Mouse (Mus musculus): ENCODE data around the gene Selenoi.
"Not testable (repeated sequence)": the region's sequence is repeated elsewhere in the genome, so short reads cannot be mapped to it uniquely, and the experiment has no call there.

The Selenoi gene

DNA sequence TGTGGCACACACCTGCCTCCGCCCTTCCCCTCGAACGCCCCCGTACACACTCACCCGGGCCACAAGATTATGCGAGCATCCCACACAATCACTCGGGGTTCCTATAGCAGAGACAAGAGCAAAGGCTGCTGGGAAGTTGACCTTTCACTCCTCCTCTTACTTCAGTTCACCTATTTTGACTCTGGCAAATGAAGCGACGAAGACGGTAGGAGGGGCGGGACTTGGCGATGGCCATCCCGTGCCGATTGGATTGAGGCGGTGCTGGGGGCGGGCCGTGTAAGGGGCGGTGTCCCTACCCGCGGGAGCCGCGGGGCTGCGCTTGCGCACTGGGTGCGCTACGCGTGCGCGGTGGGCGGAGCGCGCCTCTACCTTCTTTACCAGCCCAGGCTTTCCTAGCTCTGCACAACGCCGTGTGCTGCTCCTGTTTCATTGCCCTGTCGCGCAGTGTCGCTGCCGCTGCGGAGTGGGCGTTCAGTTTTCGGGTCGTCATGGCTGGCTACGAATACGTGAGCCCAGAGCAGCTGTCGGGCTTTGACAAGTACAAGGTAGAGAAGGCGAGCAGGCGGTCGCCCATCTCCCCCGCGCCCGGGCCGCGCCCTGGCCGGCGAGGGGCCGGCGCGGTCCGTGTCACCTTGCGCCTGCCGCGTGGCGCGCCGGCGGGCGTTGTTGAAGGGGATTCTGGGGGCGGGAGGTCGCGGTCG is at the start of gene Selenoi:
Gene Selenoi (plus strand): TSS at position 311 of the 701 bp plus-strand sequence.
- DNase-seq: peak; percentile 99

DNA sequence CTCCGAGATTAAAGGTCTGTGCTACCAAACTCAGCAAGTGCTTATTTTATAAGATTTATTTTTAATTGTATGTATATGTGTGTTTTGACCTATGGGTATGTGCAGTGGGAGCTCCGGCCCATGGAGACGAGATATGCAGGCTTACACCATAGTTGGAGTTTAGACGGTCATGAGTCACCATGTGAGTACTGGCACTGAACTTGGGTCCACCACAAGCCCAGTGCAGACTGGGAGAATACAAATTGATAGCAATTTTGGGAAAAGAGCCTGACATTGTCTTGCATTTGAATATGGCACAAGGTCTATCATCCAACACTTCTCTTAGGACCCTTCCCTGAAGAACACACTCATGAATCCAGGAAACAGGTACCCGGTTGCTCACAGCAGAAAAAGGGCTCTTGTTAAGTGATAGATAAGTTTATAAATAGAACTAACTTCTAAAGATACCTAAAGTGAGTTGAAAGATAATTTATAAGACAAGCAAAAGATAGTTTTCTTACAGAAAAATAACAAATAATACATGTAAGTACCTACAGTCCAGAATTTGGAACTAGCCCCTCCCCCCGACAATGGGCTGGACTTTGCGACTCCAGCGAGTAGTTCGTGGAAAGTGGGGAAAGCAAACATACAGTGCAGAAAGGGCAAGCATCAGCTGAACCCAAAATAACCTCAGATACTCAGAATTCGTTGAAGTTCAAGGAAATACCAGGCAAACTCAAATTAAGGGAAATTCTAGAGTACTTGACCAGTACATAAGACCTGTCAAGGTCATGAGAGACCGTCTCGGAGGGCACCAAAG is 44.5 kb upstream of the Selenoi start:
- DNase-seq: no peak

DNA sequence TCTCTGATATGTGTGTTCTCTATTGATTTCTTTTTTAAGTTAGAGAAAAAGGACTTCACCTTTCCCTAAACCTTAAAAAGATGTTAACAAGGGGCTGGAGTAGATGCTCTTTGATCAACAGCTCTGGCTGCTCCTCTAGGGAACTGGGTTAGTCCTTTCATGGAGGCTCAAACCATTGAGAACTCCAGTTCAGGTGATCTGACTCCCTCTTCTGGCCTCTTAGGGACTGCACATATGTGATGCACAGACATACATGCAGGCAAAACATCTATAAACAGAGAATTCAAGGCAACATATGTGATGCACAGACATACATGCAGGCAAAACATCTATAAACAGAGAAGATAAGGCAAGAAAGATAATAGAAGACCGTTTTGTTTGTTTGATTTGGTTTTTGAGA is 39.9 kb upstream of the Selenoi start:
- no peak for DNase-seq

DNA sequence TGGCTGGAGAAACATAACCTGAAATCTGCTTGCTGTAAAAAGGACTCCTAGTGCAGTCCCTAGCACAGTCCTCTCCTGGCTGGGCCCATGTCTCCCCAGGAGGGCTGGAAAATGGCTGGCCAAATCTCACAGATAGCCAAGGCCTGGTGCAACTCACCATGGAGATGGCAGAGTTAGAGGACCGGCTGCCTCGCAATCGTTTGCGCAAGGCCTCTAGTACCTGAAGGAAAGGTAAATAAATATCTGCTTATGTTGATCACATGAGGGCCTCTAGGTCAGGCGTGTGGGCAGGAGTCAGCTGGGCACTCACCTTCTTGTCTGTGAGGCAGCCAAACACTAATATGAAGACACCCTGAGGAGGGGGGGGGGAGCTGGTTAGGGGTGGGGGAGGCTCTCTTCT is 37.0 kb upstream of the Selenoi start:
- DNase-seq: no peak

DNA sequence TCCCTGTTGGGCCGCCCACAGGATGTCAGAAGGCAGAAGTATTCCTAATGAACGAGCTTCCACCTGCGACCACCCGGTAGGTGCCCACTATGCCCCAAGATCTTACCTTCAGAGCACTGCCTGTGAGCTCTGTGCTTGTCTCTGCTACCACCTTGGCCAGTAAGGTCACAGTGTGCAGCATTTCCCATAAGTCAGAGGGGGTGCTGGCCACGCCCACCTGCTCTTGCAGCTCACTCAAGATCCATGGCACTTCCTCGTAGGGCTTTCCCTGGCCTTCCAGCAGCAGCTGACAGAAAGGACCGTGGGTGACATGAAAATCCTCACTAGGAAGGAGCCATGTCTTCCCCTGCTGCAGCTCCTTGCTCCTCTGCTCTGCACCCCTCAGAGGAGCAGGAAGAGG is 34.1 kb upstream of the Selenoi start:
- no peak for DNase-seq

DNA sequence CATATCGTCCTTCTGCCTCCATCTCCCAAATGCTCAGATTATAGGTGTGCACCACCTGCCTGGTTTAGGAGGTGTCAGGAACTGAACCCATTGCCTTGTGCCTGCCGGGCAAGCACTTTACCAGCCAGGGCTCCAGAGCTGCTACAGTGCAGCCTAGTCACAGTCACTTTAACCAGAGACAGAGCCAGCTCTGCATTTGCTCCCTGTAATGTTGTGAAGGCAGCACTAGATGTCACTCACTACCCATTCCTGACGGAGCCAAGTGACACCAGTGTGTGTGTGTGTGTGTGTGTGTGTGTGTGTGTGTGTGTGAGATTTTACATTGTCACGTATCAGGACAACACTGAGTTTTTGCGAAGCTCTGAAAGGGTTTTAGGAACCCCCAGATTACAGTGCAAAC is 30.9 kb upstream of the Selenoi start:
- DNase-seq: peak; percentile 45

DNA sequence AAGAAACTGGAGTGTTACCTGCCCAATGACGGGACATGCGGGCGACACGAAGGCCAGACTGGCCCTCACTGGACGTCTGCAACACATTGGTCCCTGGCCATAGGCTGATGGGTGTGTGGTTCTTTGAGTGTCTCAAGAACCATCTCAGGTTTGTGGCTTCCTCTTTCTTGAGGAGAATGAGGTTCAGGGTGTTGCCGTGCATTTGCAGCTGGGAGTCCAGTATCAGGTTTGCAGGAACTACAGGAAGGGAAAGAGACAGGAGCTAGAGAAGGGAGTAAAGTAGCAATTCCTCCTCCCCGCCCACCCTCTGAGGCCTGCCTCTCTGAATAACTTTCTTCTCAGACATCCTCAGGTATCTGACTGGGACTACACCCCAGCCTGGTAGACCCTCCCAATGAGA is 30.2 kb upstream of the Selenoi start:
- no peak for DNase-seq

DNA sequence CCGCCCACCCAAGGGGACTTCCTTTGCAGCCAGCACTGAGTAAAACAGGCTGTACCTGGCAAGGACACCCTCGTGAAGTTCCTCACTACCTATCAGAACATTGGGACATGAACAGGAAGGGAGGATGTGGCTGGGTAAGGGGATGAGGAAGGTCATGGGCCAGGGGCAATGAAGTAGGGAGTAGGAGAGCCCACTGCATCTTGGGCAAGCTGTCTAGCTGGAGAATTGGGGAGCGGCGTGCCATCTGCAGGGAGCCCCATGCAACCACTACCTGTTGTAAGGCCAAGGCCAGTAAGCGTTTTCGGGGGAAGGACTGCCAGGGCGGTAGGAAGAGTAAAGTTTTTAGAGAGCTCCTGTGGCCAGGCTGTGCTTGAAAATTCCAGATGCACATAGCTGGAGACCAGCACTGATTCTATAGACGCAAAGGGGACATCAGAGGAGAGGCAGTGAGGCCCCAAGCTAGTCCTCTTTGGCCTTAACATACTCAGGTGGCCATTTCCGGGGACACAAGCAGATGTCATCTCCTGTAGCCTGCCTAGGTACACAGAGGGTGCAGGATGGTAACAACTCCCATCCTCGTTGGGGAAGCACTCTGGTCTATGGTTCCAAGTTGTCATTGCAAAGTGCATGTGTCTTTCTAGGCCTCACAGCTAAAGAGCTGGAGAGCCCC is 29.0 kb upstream of the Selenoi start:
- DNase-seq: no peak

DNA sequence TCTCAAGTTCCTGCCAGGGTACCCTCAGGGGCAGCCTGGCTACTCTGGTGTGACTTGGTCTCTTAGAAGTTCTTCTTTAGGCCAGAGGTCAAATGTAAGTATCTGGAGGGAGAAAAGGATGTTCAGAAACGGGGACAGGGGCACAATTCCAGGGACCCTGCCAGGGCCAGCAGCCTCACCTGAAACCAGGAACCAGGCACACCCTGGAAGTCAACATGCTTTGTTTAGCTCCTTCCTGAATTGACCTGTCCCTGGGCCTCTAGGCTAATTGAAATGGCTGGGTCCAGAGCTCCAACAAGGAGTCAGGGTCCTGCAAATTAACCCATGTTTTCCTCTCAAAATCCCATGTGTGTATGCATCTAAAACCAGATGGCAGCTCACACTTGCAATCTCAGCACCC is 27.9 kb upstream of the Selenoi start:
- no peak for DNase-seq

DNA sequence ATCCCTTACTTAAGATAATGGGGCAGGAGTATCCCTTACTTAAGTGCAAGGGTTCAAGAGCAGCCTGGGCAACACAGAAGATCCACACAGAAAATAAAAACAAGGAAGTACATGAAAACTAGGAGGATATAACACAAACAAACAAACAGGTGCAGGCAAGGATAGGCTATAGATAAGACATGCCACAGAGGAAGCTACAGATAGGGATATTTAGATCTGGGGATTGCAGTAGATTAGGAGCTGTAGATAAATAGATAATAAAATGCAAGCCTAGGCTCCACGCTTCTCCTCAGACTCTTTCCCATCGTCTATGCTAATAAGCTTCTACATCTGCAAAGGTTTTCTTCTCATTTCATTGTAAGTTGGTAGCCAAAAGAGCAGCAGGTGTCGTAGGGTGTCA is 27.3 kb upstream of the Selenoi start:
- no peak for DNase-seq

DNA sequence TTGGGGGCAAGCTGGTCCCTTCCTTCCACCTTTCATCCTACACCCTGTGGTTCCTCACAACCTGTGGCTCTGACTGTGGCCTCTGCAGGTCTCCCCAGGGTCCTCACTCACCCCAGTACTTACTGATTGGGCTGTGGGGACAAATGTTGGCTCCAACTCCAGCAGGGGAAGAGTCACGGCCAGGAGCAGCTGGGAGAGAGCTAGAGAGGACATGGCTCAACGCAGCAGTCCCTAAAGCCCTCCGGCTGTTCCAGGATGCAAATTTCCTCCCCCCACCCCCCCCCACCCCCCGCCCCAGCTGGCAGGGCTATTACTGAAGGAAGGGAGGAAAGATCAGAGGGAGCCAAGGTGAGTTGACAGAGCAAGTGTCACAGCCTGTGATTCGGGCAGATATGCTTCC is 26.9 kb upstream of the Selenoi start, which contains the start of gene Adgrf3:
Gene Adgrf3 (minus strand): TSS at position 230 of the 400 bp plus-strand sequence.
- no peak for DNase-seq

DNA sequence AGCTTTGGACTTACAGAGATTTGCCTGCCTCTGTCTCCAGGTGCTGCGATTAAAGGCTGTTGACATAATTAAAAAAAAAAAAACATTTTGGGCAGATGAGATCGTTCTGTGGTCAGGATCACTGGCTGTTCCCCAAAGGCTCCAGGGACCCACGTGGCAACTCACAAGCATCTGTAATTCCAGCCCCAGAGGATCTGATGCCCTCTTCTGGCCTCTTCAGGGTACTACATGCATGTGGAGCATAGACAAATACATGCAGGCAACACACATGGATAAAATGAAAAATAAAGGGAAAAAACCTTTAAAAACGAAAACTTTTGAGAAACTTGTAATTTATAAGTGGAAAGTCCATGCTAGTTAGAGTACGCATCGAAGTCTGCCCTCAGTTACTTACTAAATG is 25.1 kb upstream of the Selenoi start:
- peak; percentile 19 for DNase-seq

DNA sequence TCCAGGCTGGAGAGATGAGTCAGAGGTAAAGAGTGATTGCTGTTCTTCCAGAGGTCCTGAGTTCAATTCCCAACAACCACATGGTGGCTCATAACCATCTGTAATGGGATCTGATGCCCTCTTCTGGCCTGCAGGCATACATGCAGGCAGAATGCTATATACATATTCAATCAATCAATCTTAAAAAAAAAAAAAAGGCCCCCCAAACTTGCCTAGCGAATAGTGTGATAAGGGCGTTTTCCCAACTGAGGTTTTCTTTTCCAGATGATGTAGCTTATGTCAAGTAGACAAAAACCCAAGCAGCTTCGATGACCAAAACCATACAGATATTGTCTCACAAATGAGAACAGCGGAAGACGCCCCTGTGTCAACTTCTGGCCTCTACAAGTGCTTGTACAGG is 21.6 kb upstream of the Selenoi start:
- DNase-seq: not testable (repeated sequence)

DNA sequence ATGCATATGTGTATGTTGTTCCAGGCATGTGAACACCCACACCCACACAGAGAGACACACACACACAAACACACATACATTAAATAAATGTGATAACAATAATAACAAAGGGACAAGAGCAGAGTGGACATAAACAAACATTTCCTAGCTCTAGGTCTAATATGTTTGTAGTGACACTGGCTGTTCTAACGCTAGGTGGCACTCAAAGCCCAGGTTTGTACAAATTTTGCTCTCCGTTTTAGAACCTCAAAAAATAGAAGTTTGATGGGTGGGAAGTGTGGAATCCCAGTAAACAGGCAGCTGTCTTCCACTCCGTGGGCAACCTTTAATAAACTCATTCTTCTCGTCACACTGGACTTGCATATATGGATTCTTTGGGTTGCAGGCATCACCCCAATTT is 17.5 kb upstream of the Selenoi start:
- peak; percentile 64 for DNase-seq

DNA sequence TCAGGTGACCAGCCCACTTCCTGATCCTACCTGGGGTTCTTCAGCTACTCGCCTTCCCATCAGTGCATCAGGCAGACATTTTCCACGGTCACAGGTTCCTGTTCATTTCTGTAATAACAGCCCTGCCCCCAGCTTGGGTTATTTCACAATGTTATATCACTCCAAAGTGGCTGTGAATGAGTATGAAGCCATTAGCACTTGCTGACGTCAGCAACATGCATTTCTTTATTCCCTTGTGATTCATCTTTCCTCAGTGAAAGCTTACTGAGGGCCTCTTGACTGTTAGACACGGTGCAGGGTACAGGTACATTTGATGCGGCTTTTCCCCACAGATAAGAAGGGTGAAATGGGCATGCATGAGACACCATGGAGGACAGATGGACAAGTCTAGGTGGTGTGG is 16.4 kb upstream of the Selenoi start:
- DNase-seq: no peak

DNA sequence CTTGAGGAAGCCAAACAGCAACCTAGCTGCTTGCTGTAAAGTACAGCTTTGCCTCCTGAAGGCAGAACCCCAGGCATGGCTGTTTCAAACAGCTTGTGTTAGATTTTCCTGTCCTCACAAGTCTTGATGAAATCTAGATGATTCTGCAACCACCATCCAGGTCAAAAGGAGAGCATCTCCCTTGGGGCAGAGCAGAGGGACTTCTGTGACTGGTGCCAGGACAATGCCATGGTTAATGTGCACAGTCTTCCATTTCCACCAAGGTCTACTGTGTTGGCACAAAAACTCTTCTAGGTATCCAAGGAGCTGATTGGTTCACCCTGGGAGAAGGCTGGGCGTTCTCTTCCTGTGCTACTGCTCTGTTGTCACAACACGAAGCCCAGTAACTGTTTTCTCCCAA is 12.7 kb upstream of the Selenoi start:
- no peak for DNase-seq

DNA sequence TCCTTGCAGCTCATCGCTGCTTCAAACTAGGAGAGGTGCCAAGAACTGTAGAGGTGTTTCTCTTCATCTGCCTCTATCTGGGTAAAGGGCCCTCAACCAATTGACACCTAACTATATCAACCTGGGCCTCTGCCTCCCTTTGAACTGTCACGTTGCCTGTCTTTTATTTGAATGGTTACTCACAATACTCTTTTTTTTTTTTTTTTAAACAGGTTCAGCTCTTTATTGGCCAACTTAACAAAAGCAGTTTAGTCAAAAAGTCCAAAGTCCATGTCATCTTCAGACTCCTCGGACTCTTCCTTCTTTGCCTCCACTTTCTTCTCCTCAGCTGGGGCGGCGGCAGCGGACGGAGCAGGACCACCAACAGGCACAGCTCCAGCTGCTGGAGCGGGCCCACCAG is 11.7 kb upstream of the Selenoi start:
- no peak for DNase-seq

DNA sequence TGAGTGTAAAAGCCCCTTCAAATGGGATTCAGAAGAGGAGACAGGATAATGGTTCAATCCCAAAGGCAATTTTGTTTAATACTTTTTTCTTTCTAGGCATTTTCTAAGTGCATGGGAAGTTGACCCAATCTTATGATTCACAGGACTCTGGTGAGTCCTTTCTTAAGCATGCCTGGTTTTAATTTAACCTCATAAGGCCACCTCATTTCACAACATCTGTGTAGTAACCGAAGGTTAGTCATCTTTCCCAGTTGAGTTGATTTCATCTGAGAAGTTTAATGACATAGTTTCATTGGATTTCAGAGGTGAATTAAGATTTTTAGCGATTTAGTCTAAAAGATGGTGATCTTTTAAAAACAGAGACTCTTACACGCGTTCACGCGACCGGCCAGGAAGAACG is 9.7 kb upstream of the Selenoi start:
- no peak for DNase-seq

DNA sequence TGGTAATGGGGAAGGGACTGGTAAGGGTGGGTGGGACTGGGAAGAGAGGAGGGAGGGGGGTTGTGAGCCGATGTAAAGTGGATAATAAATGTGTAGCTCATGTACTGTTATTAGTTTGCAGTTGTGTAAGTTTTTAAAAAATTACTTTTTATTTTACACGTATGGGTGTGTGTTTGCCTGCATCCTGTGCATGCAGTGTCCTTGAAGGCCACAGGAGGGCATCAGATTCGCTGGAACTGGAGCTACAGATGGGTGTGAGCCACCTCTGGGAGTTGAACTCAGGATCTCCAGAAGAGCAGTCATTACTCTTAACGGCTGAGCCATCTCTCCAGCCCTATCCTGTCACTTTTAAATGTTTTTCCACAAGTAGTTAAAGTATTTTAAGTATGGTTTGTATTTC is 1.5 kb upstream of the Selenoi start:
- DNase-seq: peak; percentile 17

DNA sequence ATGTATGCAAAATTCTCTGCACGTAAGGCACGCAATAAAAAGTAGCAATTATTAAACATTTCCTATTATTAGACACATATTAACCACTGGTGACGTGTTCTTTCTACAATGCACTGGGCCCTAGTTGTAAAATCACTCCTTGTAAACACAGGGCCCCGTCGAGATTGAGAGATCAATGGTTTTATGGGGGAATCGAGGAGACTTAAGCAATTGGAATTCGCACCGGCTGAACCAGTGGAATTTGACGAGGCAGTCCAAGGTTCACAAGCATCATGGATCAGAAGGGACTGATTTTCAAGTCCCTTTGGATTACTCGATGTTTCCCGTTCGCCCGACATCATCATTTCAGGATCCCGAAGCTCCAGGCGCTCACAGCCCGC is 500 bp upstream of the Selenoi start:
- no peak for DNase-seq

DNA sequence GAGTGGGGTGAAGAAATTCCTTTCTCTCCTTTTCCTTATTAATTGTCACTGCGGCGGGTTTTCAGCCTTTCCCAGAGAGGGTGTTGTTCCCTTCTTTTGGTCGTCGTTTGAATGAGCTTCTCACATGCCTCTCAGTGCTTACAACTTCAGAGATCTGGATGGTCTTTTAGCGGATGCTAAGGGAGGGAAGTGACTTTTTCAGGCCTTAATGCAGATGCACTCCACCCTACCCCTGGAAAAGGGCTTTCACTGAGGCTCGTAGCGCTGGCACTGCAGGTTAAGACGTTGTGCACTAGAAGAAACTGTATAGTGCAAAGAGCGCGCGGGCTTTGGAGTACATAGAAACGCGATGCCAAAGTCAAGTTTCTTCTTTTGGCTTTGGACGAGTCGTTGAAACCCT is 661 bp downstream of the Selenoi start:
- peak; percentile 21 for DNase-seq

DNA sequence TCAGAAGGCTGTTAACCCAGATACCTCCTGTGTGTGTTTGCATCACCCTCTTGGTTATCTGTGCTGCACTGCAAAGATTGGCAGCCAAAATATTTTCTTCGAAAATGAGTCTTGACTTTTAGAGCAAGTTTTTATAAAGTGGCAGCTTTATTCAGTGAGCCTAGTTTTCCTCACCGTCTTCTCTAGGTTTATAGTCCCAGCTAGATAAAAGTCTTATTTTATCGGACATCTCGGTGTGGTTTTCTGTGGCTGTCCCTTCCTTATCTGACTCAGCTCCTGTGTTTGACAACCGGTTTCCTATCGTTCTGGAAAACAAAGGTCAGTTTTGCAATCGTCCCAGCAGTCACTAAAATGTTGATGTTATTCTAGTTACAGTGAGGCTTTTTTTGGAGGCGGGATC is 1.6 kb downstream of the Selenoi start:
- DNase-seq: no peak

DNA sequence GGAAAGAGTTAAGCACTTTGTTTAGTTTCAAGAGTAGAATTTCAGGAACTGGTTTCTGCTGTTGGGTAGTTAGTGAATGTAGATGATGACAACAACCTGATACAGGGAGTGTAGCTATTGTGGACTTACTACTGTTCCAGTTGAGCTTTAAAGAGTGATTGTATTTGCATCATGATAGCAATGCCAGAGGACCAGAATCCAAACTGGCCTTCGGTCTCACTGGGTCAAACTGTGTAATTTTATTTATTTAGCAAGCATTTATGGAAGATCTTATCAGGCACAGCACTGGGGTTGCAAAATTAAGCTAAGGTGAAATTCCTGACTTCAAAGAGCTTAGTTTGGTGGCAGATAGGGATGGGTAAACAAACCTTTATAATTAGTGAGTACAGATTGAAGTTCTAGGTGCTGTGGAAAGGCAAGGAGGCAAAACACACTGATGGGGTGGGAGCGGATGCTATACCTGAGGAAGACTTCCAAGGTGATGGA is 3.3 kb downstream of the Selenoi start:
- no peak for DNase-seq

DNA sequence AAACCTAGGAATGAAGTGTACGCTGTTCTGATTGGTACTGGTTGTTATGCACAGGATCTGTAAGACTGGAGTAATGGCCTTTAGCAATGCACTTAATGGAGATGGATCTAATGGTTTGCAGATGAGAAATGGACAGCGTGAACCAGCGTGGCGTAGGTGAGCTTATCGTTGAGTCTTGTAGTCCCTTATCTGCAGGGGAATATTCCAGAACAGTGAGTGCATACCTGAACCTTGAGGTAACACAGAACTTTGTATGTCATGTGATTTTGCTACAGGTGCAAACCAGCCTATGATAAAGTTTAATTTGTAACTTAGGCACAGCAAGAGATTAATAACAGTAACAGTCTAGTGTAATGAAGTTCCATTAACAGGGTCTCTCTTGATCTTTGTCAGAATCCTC is 6.2 kb downstream of the Selenoi start:
- no peak for DNase-seq
